Mouse (Mus musculus) kidney, adult 8-10 months (tissue): ENCODE data around the gene Syt16.
A peak's percentile ranks its signal among the peaks of the same experiment; 100 is the strongest.

Experiments
- DNase-seq, 2 experiments: peaks; one replicate each; pipeline ENCODE4 v3.0.0; 2022

Gene Syt16

GRCm38 (mm10) chr12:73997297-73998127 lies at the start of gene Syt16:
Syt16 (plus strand) TSS chr12:73997661.
- no peak for DNase-seq

GRCm38 (mm10) chr12:73948415-73948814 lies 49.0 kb upstream of the Syt16 start:
- no peak for DNase-seq

- peak; percentile 32 to 47 for DNase-seq
These were observed 48.0 kb upstream of the Syt16 start for GRCm38 (mm10) chr12:73949318-73950058.

- DNase-seq = peak in 1 of 2 experiments; percentile 11
These were observed 44.6 kb upstream of the Syt16 start for GRCm38 (mm10) chr12:73952879-73953278.

GRCm38 (mm10) chr12:73953420-73954186 lies 43.9 kb upstream of the Syt16 start:
- DNase-seq = no peak

GRCm38 (mm10) chr12:73954785-73955184 lies 42.7 kb upstream of the Syt16 start:
- peak in 1 of 2 experiments; percentile 34 for DNase-seq

- DNase-seq = no peak
These were observed 39.8 kb upstream of the Syt16 start for GRCm38 (mm10) chr12:73957676-73958075.

- no peak for DNase-seq
These were observed 38.6 kb upstream of the Syt16 start for GRCm38 (mm10) chr12:73958830-73959229.

- peak; percentile 96 to 98 for DNase-seq
These were observed 32.9 kb upstream of the Syt16 start, which contains the start of gene Snapc1 for GRCm38 (mm10) chr12:73964291-73965281. Snapc1 (plus strand) TSS chr12:73964481.

- no peak for DNase-seq
These were observed 28.3 kb upstream of the Syt16 start for GRCm38 (mm10) chr12:73969142-73969541.

GRCm38 (mm10) chr12:73974584-73974983 lies 22.9 kb upstream of the Syt16 start:
- DNase-seq = no peak

GRCm38 (mm10) chr12:73978144-73978543 lies 19.3 kb upstream of the Syt16 start:
- DNase-seq = peak; percentile 79 to 82

- no peak for DNase-seq
These were observed 17.8 kb upstream of the Syt16 start for GRCm38 (mm10) chr12:73979667-73980066.

- DNase-seq = peak; percentile 72 to 76
These were observed 14.9 kb upstream of the Syt16 start for GRCm38 (mm10) chr12:73982533-73982932.

GRCm38 (mm10) chr12:73986299-73986698 lies 11.2 kb upstream of the Syt16 start:
- DNase-seq = peak; percentile 54 to 63

GRCm38 (mm10) chr12:73988393-73989008 lies 9.0 kb upstream of the Syt16 start:
- no peak for DNase-seq

GRCm38 (mm10) chr12:73989594-73989993 lies 7.9 kb upstream of the Syt16 start:
- peak; percentile 36 to 72 for DNase-seq

GRCm38 (mm10) chr12:73996906-73997296 lies 560 bp upstream of the Syt16 start:
- no peak for DNase-seq

- no peak for DNase-seq
These were observed 631 bp downstream of the Syt16 start for GRCm38 (mm10) chr12:73998128-73998456.

- no peak for DNase-seq
These were observed 5.0 kb downstream of the Syt16 start for GRCm38 (mm10) chr12:74002449-74002848.

GRCm38 (mm10) chr12:74009448-74009911 lies 12.0 kb downstream of the Syt16 start:
- DNase-seq = peak in 1 of 2 experiments; percentile 24
